Mouse (Mus musculus) neural tube, embryonic 12.5 days (tissue): ENCODE results near the gene Acot8. TPM values are rescaled to one million over a fixed set of nuclear protein-coding genes. Genes with fewer than 3 reads are reported as not detected.
"Not testable (repeated sequence)": the region's sequence is repeated elsewhere in the genome, so short reads cannot be mapped to it uniquely, and the experiment has no call there.

Experiments used
- ATAC-seq: fragments of 200-750 bp; cut with Nextera tagmentation; 2 replicates; pipeline ENCODE4 v1.8.0; 2017; ENCODE audit warnings: low read depth, mild to moderate bottlenecking, moderate TSS enrichment, moderate library complexity; ENCODE audit not compliant: low FRiP score
- H3K27ac ChIP-seq: fragments of 300-500 bp; sonication (generic); 2 replicates; pipeline ENCODE4 v1.5.1; 2016
- H3K27me3 ChIP-seq: fragments of 300-500 bp; sonication (generic); replicated peaks from 2 replicates; pipeline ENCODE4 v1.6.1; 2016; ENCODE audit warnings: mild to moderate bottlenecking
- H3K36me3 ChIP-seq: fragments of 300-500 bp; sonication (generic); 2 replicates; pipeline ENCODE4 v1.6.1; 2016; ENCODE audit warnings: mild to moderate bottlenecking
- H3K4me1 ChIP-seq: fragments of 300-500 bp; sonication (generic); 2 replicates; pipeline ENCODE4 v1.6.1; 2016
- H3K4me2 ChIP-seq: fragments of 300-500 bp; sonication (generic); replicated peaks from 2 replicates; pipeline ENCODE4 v1.6.1; 2016; ENCODE audit warnings: mild to moderate bottlenecking
- H3K4me3 ChIP-seq: fragments of 300-500 bp; sonication (generic); 2 replicates; pipeline ENCODE4 v1.5.1; 2016
- H3K9ac ChIP-seq: fragments of 300-500 bp; sonication (generic); 2 replicates; pipeline ENCODE4 v1.6.1; 2016; ENCODE audit warnings: mild to moderate bottlenecking
- H3K9me3 ChIP-seq: fragments of 300-500 bp; sonication (generic); 2 replicates; pipeline ENCODE4 v1.6.1; 2016; ENCODE audit warnings: mild to moderate bottlenecking
- WGBS: fragments of 180-500 bp; shearing (Covaris S2); methylation state at CpG from one replicate; pipeline ENCODE4 v1.1.7; 2016; 5-methylcytosine and 5-hydroxymethylcytosine counted together
- polyA plus RNA-seq: library from polyadenylated mRNA; unstranded; fragments of >200 nt; fragmentation: Nextera tagmentation; extraction: Ambion mirVana; gene quantifications from 2 replicates; pipeline ENCODE4 v1.2.1, GENCODE M21; 2016

Gene Acot8
- polyA plus RNA-seq, 1 experiment from 2014 or later, result 15.9 TPM

DNA sequence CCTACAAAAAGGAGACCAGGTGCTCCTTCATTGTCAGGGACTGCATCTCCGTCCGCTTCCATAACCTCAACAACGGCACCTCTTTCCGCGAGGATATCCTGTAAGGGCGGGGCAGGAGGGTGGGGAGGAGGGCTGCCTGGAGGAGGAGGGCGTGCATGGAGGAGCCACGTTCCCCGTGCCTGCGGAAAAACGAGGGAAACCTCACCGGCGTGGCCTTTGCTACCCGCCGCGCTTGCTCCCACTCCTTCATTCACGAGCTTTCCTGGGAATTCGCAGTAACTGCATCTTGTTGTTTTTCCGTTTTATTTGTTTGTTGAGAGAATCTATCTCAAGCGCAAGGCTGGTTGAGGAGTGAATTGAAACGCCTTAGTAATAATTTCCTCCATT is 643 bp upstream of the Acot8 start:
- H3K36me3 ChIP-seq, result peaks cover 14% of the 10 kb centered on the region
- H3K27ac ChIP-seq, result 0 out of 2 replicates have a peak overlapping the region, but pooled peaks have one; percentile 47
- WGBS, result 2% methylated on average over 21 of the region's 21 CpGs

DNA sequence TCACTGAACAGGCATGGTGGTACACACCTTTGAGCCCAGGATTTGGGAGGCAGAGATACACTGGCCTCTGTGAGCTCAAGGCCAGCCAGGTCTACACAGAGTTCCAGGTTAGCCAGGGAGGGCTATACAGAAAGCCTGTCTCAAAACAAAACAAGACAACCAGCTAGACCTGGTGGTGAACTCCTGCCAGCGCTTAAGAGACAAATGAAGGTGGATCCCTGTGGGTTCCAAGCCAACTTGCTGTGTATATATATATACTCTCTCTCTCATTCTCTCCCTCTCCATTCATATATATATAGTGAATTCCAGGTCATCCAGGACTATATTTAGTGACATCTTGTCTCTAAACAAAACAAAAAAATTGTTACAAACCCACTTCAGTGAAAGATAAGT is 765 bp downstream of the Acot8 start:
- H3K9ac ChIP-seq, result peak overlapping the region; percentile 71
- no peak overlapping the region for H3K27ac ChIP-seq
- WGBS, result 46% methylated on average over 1 of the region's 1 CpGs
- H3K9me3 ChIP-seq, result no peaks in the 10 kb centered on the region
- peak overlapping the region; percentile 81 for H3K4me2 ChIP-seq
- H3K4me1 ChIP-seq, result peaks cover 17% of the 10 kb centered on the region
- peaks cover 19% of the 10 kb centered on the region for H3K36me3 ChIP-seq
- peak overlapping the region; percentile 59 for H3K4me3 ChIP-seq
- no peak for ATAC-seq
- no peaks in the 10 kb centered on the region for H3K27me3 ChIP-seq

More for the DNA sequence above, 643 bp upstream of the Acot8 start:
- peak; percentile 71 for ATAC-seq
- H3K9ac ChIP-seq, result peak overlapping the region; percentile 69
- peaks cover 17% of the 10 kb centered on the region for H3K4me1 ChIP-seq
- peak overlapping the region; percentile 77 for H3K4me2 ChIP-seq
- peak overlapping the region; percentile 59 for H3K4me3 ChIP-seq
- H3K27me3 ChIP-seq, result no peaks in the 10 kb centered on the region
- no peaks in the 10 kb centered on the region for H3K9me3 ChIP-seq

DNA sequence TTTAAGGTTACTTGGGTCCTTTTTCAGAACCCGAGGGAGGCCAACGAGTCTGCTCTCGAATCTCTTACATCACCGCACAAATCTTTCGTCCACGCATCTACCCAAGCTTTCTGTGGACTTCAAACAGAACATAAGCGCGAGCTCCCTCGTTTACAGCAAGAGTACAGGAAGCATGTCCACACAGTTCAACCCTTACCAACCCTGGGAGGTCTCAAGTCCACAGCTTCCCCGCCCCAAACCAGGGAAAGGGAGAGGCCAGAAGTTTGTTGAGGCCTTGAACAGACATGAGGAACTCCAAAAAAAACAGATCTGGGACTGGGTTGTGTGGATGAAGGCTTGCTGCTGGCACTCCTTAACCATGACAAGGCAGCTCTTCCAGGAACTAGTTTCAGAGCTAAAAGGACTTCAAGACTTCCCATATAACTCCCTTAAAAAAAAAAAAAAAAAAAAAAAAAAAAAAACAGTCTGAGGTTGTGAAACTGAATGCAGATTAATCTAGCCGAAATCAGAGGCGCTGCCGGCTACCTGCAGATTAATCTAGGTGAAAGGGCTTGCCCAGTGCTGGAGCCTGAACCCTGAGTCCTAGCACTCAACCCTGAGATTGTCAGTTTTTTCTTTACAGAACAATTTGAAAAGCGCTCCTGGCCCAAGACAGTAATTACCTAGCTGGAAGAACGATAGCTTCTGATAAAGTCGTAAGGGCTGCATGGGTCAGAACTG is 1.3 kb downstream of the Acot8 start:
- Histone ChIP-seq H3K4me3 (peak overlapping the region; percentile 59; the same call in 1 of the 2 replicates), H3K4me1 (peaks cover 17% of the 10 kb centered on the region), H3K27me3 (no peaks in the 10 kb centered on the region), H3K4me2 (peak overlapping the region; percentile 81), H3K9me3 (no peaks in the 10 kb centered on the region), H3K36me3 (peaks cover 23% of the 10 kb centered on the region), H3K27ac (no peak overlapping the region), H3K9ac (peak overlapping the region; percentile 71)
- ATAC-seq, result no peak
- WGBS, result 94% methylated on average over 16 of the region's 16 CpGs

DNA sequence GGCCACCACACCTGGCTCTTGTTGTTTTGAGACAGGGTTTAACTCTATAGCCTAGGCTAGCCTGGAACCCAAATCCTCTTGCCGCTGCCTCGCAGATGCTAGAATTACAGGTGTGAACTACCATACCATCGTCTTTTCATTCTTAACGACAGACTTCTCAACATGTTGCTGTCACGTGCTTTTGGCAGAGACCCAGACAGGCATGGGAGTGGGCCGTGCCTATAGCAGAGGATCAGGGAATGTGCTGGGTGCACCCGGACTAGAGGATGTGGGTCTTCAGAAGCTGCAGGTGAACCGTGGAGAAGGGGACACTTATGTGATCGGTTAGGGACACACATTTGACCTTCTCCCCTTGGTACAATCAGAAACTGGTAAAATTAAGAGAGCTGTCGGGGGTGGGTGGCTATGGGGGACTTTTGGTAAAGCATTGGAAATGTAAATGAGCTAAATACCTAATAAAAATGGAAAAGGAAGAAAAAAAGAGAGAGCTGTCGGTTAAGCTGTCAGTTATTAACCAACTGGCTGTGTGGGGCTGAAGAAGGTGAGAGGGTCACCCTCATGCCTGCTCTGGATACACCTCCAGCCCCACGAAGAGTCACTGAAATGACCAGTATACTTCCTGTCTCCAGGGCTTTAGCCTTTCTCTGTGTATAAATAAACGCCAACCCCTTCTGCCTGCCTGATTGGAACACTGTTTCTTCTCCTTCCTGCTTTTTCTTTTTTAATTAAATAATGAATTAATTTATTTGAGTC is 4.3 kb downstream of the Acot8 start:
- no peaks in the 10 kb centered on the region for H3K27me3 ChIP-seq
- peaks cover 46% of the 10 kb centered on the region for H3K36me3 ChIP-seq
- no peak overlapping the region for H3K4me3 ChIP-seq
- no peak for ATAC-seq
- no peaks in the 10 kb centered on the region for H3K9me3 ChIP-seq
- no peak overlapping the region for H3K27ac ChIP-seq
- no peak overlapping the region for H3K9ac ChIP-seq
- peaks cover 8% of the 10 kb centered on the region for H3K4me1 ChIP-seq
- 93% methylated on average over 13 of the region's 13 CpGs for WGBS
- no peak overlapping the region for H3K4me2 ChIP-seq

DNA sequence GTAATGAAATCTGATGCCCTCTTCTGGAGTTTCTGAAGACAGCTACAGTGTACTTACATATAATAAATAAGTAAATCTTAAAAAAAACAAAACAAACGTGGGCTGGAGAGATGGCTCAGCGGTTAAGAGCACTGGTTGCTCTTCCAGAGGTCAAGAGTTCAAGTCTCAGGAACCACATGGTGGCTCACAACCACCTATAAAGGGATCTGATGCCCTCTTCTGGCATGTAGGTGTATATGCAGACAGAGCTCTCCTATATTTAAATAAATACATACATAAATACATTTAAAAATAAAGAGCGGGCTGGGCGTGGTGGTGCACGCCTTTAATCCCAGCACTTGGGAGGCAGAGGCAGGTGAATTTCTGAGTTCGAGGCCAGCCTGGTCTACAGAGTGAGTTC is 6.1 kb downstream of the Acot8 start:
- H3K27ac ChIP-seq, H3K4me1 ChIP-seq, H3K9ac ChIP-seq, H3K27me3 ChIP-seq, H3K4me2 ChIP-seq, H3K9me3 ChIP-seq, ATAC-seq, H3K4me3 ChIP-seq: not testable (repeated sequence)
- WGBS, result 83% methylated on average over 6 of the region's 6 CpGs
- H3K36me3 ChIP-seq, result peaks cover 58% of the 10 kb centered on the region

DNA sequence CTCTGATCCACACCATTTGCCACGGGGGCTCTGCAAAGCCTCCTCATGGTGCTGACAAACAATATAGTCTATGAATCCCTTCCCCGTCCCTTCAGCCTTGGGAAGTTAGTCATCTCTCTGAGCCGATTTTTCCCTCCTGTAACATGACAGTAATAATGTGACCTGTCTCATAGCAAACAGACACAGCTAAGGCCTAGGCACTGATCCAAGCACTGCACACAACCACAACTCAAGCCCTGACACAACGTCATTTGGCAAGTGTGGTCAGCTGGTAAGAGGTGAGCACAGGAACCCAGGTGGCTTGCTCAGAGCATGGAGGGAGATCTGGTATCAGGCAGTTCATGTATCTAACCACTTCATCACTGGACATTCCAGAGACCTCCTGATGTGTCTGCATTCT is 8.8 kb downstream of the Acot8 start:
- Histone ChIP-seq H3K27me3 (no peaks in the 10 kb centered on the region), H3K4me2 (no peak overlapping the region), H3K9me3 (no peaks in the 10 kb centered on the region), H3K9ac (no peak overlapping the region), H3K27ac (no peak overlapping the region), H3K4me3 (no peak overlapping the region), H3K36me3 (peaks cover 71% of the 10 kb centered on the region), H3K4me1 (no peaks in the 10 kb centered on the region)
- WGBS, result 87% methylated on average over 4 of the region's 4 CpGs
- no peak for ATAC-seq

DNA sequence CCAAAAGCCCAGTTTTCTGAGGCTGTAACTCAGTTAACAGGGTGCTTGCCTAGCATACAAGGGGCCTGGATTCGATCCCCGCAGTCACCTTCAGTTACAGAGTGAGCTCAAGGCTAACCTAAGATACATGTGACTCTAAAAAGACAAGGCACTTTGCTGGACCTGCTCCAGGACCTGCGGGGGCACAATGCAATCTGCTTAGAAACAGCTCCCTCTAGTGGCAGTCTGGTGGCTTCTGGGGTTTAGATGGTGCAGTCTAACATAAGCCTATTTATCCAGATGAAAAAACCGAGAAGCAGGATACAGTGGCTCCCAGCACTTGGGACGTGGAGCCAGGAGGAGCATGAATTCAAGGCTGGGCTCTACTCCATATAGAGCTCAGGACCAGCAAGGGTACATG is 10.4 kb downstream of the Acot8 start:
- WGBS, result 40% methylated on average over 5 of the region's 5 CpGs
- no peak overlapping the region for H3K9ac ChIP-seq
- peak; percentile 15; the same call in 1 of the 2 replicates for ATAC-seq
- H3K27ac ChIP-seq, result no peak overlapping the region
- no peaks in the 10 kb centered on the region for H3K9me3 ChIP-seq
- H3K4me3 ChIP-seq, result no peak overlapping the region
- H3K36me3 ChIP-seq, result peaks cover 65% of the 10 kb centered on the region
- no peaks in the 10 kb centered on the region for H3K4me1 ChIP-seq
- H3K4me2 ChIP-seq, result no peak overlapping the region
- H3K27me3 ChIP-seq, result no peaks in the 10 kb centered on the region

DNA sequence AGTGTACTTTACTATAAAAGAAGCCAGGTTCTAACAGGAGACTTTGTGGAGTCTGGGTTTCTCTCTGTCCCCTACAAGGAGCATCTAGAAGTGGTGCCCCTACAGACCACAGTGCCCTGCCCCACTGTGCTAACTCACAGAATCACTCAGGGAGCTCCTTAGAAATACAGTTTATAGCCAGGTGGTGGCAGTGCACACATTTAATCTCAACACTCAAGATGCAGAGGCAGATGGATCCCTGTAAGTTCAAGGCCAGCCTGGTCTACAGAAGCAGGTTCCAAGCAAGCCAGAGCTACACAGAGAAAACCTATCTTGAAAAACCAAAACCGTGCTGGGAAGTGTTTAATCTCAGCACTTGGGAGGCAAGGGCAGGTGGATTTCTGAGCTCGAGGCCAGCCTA is 10.9 kb downstream of the Acot8 start:
- H3K4me2 ChIP-seq, result no peak overlapping the region
- no peak overlapping the region for H3K4me3 ChIP-seq
- H3K27ac ChIP-seq, result no peak overlapping the region
- H3K9ac ChIP-seq, result no peak overlapping the region
- H3K9me3 ChIP-seq, result no peaks in the 10 kb centered on the region
- peaks cover 63% of the 10 kb centered on the region for H3K36me3 ChIP-seq
- H3K4me1 ChIP-seq, result no peaks in the 10 kb centered on the region
- H3K27me3 ChIP-seq, result no peaks in the 10 kb centered on the region
- ATAC-seq, result no peak
- WGBS, result 96% methylated on average over 2 of the region's 2 CpGs

DNA sequence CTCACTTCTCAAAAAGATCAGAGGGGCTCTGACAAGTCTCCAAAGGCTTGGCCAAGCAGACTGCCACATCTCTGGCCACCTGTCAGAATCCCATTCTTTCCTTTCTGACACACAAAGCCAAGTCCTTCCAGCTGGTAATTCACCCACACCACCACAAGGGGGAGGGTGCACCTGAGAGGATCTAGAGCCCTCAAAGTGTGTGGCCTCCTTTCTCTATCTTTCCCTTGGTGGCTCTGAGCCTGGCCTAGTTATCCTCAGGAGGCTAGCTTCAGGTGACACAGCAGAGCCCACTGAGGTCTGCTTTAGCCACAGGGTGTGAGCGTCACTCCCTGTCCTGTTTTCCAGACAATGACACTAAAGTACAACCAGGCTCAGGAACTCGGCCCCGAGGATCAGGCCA is 11.4 kb downstream of the Acot8 start:
- H3K9ac ChIP-seq, result no peak overlapping the region
- WGBS, result 90% methylated on average over 3 of the region's 3 CpGs
- H3K27ac ChIP-seq, result no peak overlapping the region
- H3K36me3 ChIP-seq, result peaks cover 59% of the 10 kb centered on the region
- no peak overlapping the region for H3K4me3 ChIP-seq
- no peaks in the 10 kb centered on the region for H3K9me3 ChIP-seq
- no peak for ATAC-seq
- no peaks in the 10 kb centered on the region for H3K27me3 ChIP-seq
- H3K4me2 ChIP-seq, result no peak overlapping the region
- H3K4me1 ChIP-seq, result no peaks in the 10 kb centered on the region

DNA sequence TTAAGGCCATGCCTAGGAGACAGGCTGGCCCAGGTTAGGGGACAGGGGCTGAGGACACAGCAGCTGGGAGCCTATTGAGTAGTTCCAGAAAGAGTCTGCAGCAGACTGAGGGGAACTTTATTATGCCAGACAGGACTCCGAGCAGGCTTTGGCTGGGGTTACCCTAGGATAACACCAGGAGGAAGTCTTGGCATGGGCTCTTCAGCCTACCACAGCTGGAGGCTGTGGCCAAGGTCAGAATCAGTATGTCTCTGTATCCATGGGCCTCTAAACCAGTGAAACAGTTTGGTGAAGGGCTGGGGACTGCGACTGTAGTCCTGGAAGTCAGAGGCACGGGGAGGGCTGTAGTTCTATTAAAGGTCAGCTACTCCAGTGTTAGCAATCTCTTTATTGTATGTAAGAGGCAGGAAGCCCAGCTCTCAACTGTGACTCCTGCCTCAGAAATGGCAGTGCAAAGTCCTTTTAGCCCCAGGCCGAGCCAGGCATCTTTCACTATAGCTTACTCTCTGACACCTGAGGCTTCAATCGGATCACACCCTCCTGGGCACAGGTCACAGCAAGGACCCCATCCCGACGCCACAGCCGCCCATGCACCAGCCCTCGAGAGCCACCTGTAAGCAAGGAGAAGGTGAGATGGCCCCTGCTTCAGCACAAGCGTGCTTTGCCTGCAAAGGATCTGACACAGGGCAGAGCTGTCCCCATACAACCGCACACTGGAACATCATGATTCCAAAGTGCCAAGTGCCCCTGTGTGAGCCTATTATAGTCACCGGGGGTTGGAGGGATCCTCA is 12.1 kb downstream of the Acot8 start:
- Histone ChIP-seq H3K4me3 (no peak overlapping the region), H3K4me2 (no peak overlapping the region), H3K9me3 (no peaks in the 10 kb centered on the region), H3K27me3 (no peaks in the 10 kb centered on the region), H3K4me1 (no peaks in the 10 kb centered on the region), H3K36me3 (peaks cover 54% of the 10 kb centered on the region), H3K9ac (no peak overlapping the region), H3K27ac (no peak overlapping the region)
- 94% methylated on average over 12 of the region's 12 CpGs for WGBS
- ATAC-seq, result no peak

DNA sequence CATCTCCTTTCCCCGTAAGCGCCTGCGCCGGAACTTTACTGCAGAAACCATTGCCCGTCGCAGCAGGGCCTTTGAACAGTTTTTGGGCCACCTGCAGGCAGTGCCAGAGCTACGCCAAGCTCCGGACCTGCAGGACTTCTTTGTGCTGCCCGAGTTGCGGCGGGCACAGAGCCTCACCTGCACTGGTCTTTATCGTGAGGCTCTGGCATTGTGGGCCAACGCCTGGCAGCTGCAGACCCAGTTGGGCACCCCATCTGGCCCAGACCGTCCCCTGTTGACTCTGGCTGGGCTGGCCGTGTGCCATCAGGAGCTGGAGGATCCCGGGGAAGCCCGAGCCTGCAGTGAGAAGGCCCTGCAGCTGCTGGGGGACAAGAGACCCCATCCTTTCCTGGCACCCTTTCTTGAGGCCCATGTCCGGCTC is 12.8 kb downstream of the Acot8 start:
- 94% methylated on average over 18 of the region's 18 CpGs for WGBS
- H3K4me3 ChIP-seq, result no peak overlapping the region
- H3K4me1 ChIP-seq, result no peaks in the 10 kb centered on the region
- no peaks in the 10 kb centered on the region for H3K27me3 ChIP-seq
- no peak for ATAC-seq
- no peak overlapping the region for H3K4me2 ChIP-seq
- no peak overlapping the region for H3K27ac ChIP-seq
- no peaks in the 10 kb centered on the region for H3K9me3 ChIP-seq
- H3K36me3 ChIP-seq, result peaks cover 52% of the 10 kb centered on the region
- no peak overlapping the region for H3K9ac ChIP-seq

DNA sequence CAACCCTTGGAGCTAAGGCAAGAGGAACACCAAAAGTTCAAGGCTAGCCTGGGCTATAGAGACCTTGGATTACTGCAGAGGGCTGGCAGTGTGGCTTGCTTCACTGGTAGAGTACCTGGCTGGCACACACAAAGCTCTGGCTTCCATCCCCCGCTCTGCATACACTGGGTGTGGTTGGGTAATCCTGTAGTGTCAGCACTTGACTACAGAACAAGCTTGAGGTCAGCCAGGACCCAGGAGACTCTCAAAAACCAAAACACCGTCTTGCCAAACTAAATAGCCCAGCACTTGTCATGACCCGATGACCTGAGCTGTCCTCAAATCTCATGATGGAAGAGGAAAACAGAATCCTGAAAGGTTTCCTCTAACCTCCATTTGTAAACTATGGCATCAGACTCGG is 14.2 kb downstream of the Acot8 start:
- Histone ChIP-seq H3K36me3 (peaks cover 38% of the 10 kb centered on the region), H3K27me3 (no peaks in the 10 kb centered on the region), H3K9ac (no peak overlapping the region), H3K4me2 (no peak overlapping the region), H3K4me1 (no peaks in the 10 kb centered on the region), H3K9me3 (no peaks in the 10 kb centered on the region), H3K4me3 (no peak overlapping the region), H3K27ac (no peak overlapping the region)
- 85% methylated on average over 4 of the region's 4 CpGs for WGBS
- no peak for ATAC-seq
